Mouse (Mus musculus) heart, embryonic 14.5 days (tissue): Measurements from ENCODE around the gene Usp6nl. TPM values are rescaled to one million over a fixed set of nuclear protein-coding genes. Genes with fewer than 3 reads are reported as not detected.
A peak's percentile ranks its signal among the peaks of the same experiment; 100 is the strongest.

Experiments
- ATAC-seq: fragments of 200-750 bp; cut with Nextera tagmentation; 2 replicates; pipeline ENCODE4 v1.8.0; 2017; ENCODE audit warnings: low read depth, moderate TSS enrichment; ENCODE audit not compliant: insufficient number of reproducible peaks, insufficient read depth, low FRiP score
- H3K27ac ChIP-seq, 2 experiments: fragments of 200-500 bp in 1 of 2; fragments of 300-500 bp in 1 of 2; sonication (generic) in 1 of 2; replicated peaks in 1 of 2; 2 replicates each; pipeline ENCODE4 v1.5.1; 2012 to 2014; ENCODE audit warnings: low read depth in 2 of 2, low read length in 2 of 2, control low read depth in 1 of 2, mild to moderate bottlenecking in 1 of 2, mixed read lengths in 1 of 2; ENCODE audit not compliant: control insufficient read depth in 1 of 2, insufficient read depth in 1 of 2
- H3K27me3 ChIP-seq: fragments of 300-500 bp; sonication (generic); 2 replicates; pipeline ENCODE4 v1.6.1; 2014; ENCODE audit warnings: mild to moderate bottlenecking, low read length, control low read depth; ENCODE audit not compliant: control insufficient read depth, insufficient read depth
- H3K36me3 ChIP-seq: fragments of 300-500 bp; sonication (generic); 2 replicates; pipeline ENCODE4 v1.6.1; 2014; ENCODE audit warnings: mild to moderate bottlenecking, control low read depth, low read length, mixed read lengths; ENCODE audit not compliant: control insufficient read depth, insufficient read depth
- H3K4me1 ChIP-seq, 2 experiments: fragments of 200-500 bp in 1 of 2; fragments of 300-500 bp in 1 of 2; sonication (generic) in 1 of 2; 2 replicates each; pipeline ENCODE4 v1.6.1; 2012 to 2014; ENCODE audit warnings: low read length in 2 of 2, control low read depth in 1 of 2, mixed read lengths in 1 of 2; ENCODE audit not compliant: control insufficient read depth in 2 of 2, insufficient read depth in 2 of 2
- H3K4me2 ChIP-seq: fragments of 300-500 bp; sonication (generic); 2 replicates; pipeline ENCODE4 v1.6.1; 2014; ENCODE audit warnings: mild to moderate bottlenecking, low read length
- H3K4me3 ChIP-seq, 2 experiments: fragments of 200-500 bp in 1 of 2; fragments of 300-500 bp in 1 of 2; sonication (generic) in 1 of 2; 2 replicates each; pipeline ENCODE4 v1.5.1; 2012 to 2014; ENCODE audit warnings: low read length in 2 of 2, mild to moderate bottlenecking in 2 of 2, control low read depth in 1 of 2, low read depth in 1 of 2, moderate library complexity in 1 of 2; ENCODE audit not compliant: control insufficient read depth in 1 of 2, insufficient read depth in 1 of 2
- H3K9ac ChIP-seq: fragments of 300-500 bp; sonication (generic); 2 replicates; pipeline ENCODE4 v1.6.1; 2014; ENCODE audit warnings: mild to moderate bottlenecking, low read length
- H3K9me3 ChIP-seq: fragments of 300-500 bp; sonication (generic); 2 replicates; pipeline ENCODE4 v1.6.1; 2016; ENCODE audit warnings: low read length, control low read depth; ENCODE audit not compliant: control insufficient read depth
- WGBS: fragments of 180-500 bp; shearing (Covaris S2); extraction: QIAGEN DNeasy Blood & Tissue Kit; methylation state at CpG from one replicate; pipeline ENCODE4 v1.1.7; 2014; 5-methylcytosine and 5-hydroxymethylcytosine counted together
- polyA plus RNA-seq: library from polyadenylated mRNA; unstranded; fragments of >200 nt; fragmentation: Nextera tagmentation; extraction: Ambion mirVana; gene quantifications from 2 replicates; pipeline ENCODE4 v1.2.1, GENCODE M21; 2014

Gene Usp6nl
- polyA plus RNA-seq, 1 experiment from 2014 or later = 6.7 TPM

- Histone ChIP-seq H3K27ac (peak overlapping the region in 1 of 2 experiments; percentile 86; a peak in 1 of 4 replicates), H3K9me3 (no peaks in the 10 kb centered on the region), H3K4me3 (no peak overlapping the region), H3K4me1 (peaks cover 23 to 26% of the 10 kb centered on the region in 2 experiments), H3K27me3 (no peaks in the 10 kb centered on the region), H3K36me3 (no peaks in the 10 kb centered on the region), H3K9ac (no peak overlapping the region), H3K4me2 (no peak overlapping the region)
- ATAC-seq = no peak
- WGBS = 84% methylated on average over 3 of the region's 3 CpGs
Observed at GRCm38 (mm10) chr2:6484179-6484578, 161.7 kb downstream of the Usp6nl start.

GRCm38 (mm10) chr2:6487566-6488488, 165.4 kb downstream of the Usp6nl start:
- H3K4me3 ChIP-seq = no peak overlapping the region
- H3K4me1 ChIP-seq = peaks cover 15 to 16% of the 10 kb centered on the region in 2 experiments
- H3K9ac ChIP-seq = no peak overlapping the region
- 77% methylated on average over 10 of the region's 10 CpGs for WGBS
- no peak for ATAC-seq
- no peaks in the 10 kb centered on the region for H3K36me3 ChIP-seq
- H3K27me3 ChIP-seq = no peaks in the 10 kb centered on the region
- H3K4me2 ChIP-seq = no peak overlapping the region
- peaks cover 3% of the 10 kb centered on the region; the same call in 1 of the 2 replicates for H3K9me3 ChIP-seq
- no peak overlapping the region for H3K27ac ChIP-seq

- Histone ChIP-seq H3K9me3 (peaks cover 3% of the 10 kb centered on the region; the same call in 1 of the 2 replicates), H3K4me2 (no peak overlapping the region), H3K27me3 (no peaks in the 10 kb centered on the region), H3K4me3 (no peak overlapping the region), H3K36me3 (no peaks in the 10 kb centered on the region), H3K4me1 (peaks cover 8 to 12% of the 10 kb centered on the region in 2 experiments), H3K27ac (no peak overlapping the region), H3K9ac (no peak overlapping the region)
- WGBS = 80% methylated on average over 14 of the region's 14 CpGs
- ATAC-seq = no peak
Observed at GRCm38 (mm10) chr2:6488489-6489056, 166.1 kb downstream of the Usp6nl start.

DNA sequence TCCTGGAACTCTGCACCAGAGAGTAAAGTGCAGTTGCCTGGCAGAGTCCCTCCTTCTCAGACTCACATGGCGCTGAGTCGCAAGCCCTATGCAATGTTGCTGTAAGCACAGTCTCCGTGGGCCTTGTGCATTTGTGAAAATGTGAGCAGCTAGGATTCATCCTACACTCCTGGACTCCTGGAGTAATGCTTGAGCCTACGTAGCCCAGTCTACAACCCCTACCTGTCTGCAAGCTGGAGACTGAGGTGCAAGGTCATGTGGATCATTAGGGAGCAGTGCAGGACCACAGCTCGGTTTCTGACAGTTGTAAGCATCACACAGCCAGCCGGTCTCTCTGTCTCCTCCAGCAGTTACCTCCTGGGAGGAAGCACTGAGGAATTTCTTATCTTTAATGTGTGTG, 167.6 kb downstream of the Usp6nl start:
- ATAC-seq = no peak
- H3K36me3 ChIP-seq = no peaks in the 10 kb centered on the region
- H3K4me2 ChIP-seq = no peak overlapping the region
- H3K4me1 ChIP-seq = peaks cover 0 to 5% of the 10 kb centered on the region in 2 experiments; a peak in 2 of 4 replicates
- H3K27me3 ChIP-seq = no peaks in the 10 kb centered on the region
- WGBS = 89% methylated on average over 6 of the region's 6 CpGs
- H3K27ac ChIP-seq = no peak overlapping the region
- peaks cover 3% of the 10 kb centered on the region; the same call in 1 of the 2 replicates for H3K9me3 ChIP-seq
- H3K9ac ChIP-seq = no peak overlapping the region
- H3K4me3 ChIP-seq = no peak overlapping the region

- 71% methylated on average over 4 of the region's 4 CpGs for WGBS
- no peak for ATAC-seq
Observed at GRCm38 (mm10) chr2:6490870-6491269, 168.4 kb downstream of the Usp6nl start.

GRCm38 (mm10) chr2:6493886-6494285, 171.4 kb downstream of the Usp6nl start:
- Histone ChIP-seq H3K4me1 (peaks cover 0 to 3% of the 10 kb centered on the region in 2 experiments; a peak in 2 of 4 replicates), H3K36me3 (no peaks in the 10 kb centered on the region), H3K27me3 (no peaks in the 10 kb centered on the region), H3K4me3 (no peak overlapping the region), H3K9ac (no peak overlapping the region), H3K4me2 (no peak overlapping the region), H3K27ac (no peak overlapping the region), H3K9me3 (peaks cover 3% of the 10 kb centered on the region; the same call in 1 of the 2 replicates)
- WGBS = 76% methylated on average over 5 of the region's 5 CpGs
- ATAC-seq = no peak

More at GRCm38 (mm10) chr2:6490870-6491269, 168.4 kb downstream of the Usp6nl start:
- Histone ChIP-seq H3K27ac (no peak overlapping the region), H3K4me2 (no peak overlapping the region), H3K4me3 (no peak overlapping the region), H3K4me1 (peaks cover 0 to 3% of the 10 kb centered on the region in 2 experiments; a peak in 1 of 4 replicates), H3K9me3 (peaks cover 3% of the 10 kb centered on the region; the same call in 1 of the 2 replicates), H3K36me3 (no peaks in the 10 kb centered on the region), H3K9ac (no peak overlapping the region), H3K27me3 (no peaks in the 10 kb centered on the region)
